Mouse (Mus musculus): ENCODE data around the gene Vmn1r128. TPM values are rescaled to one million over a fixed set of nuclear protein-coding genes. Genes with fewer than 3 reads are reported as not detected.
"Not testable (repeated sequence)": the region's sequence is repeated elsewhere in the genome, so short reads cannot be mapped to it uniquely, and the experiment has no call there.

The Vmn1r128 gene
- polyA plus RNA-seq (2012; rRNA removed), result not detected in 2 replicates

GRCm38 (mm10) chr7:21349073-21349472, at the start of gene Vmn1r128:
Gene Vmn1r128 (plus strand): TSS chr7:21349373.
- DNase-seq; H3K27ac ChIP-seq (ENCODE audit: insufficient read depth, low read length); H3K4me3 ChIP-seq (replicated peaks; ENCODE audit: insufficient read depth, low read depth, low read length); H3K4me1 ChIP-seq (ENCODE audit: control insufficient read depth, insufficient read depth, low read length); H3K27me3 ChIP-seq (ENCODE audit: control insufficient read depth, insufficient read depth, low read length): not testable (repeated sequence)
- WGBS, result 64% methylated on average over 1 of the region's 1 CpGs

DNA sequence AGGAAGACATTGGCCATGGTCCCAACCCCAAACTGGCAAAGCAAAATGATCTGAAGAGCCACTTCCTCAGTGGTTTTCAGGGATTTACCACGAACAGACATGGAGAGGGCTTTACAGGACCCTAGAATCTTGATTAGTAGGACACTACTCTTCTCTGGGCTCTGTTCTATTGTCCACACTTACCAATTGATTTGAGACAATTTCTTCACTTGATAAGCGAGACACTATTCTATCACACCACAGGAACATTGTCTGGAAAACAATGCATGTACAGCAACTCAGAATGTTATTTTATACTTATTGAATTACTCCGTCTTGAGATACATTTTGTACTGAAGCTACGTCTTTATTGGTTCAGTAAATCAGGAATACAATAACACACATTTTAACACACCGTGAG, 47.8 kb upstream of the Vmn1r128 start, which contains the start of gene Vmn1r126:
Gene Vmn1r126, minus strand, starts transcription at position 101 of the 400 bp plus-strand sequence.
- not testable (repeated sequence) for H3K27me3 ChIP-seq (ENCODE audit: control insufficient read depth, insufficient read depth, low read length); H3K4me1 ChIP-seq (ENCODE audit: control insufficient read depth, insufficient read depth, low read length); DNase-seq; H3K27ac ChIP-seq (ENCODE audit: insufficient read depth, low read length); H3K4me3 ChIP-seq (replicated peaks; ENCODE audit: insufficient read depth, low read depth, low read length)
- no CpG with 5 or more reads among the region's 5 CpGs for WGBS

DNA sequence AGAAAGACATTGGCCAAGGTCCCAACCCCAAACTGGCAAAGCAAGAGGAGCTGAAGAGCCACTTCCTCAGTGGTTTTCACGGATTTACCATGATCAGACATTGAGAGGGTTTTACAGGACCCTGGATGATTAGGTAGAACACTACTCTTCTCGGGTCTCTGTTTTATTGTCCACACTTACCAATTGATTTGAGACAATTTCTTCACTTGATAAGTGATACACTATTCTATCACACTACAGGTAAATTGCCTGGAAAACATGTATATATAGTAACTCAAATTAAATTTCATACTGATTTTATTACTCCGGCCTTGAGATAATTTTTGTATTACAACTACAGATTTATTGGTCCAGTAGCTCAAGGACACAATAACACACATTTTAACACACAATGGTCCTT, 29.4 kb upstream of the Vmn1r128 start, which contains the start of gene Vmn1r127:
Gene Vmn1r127, minus strand, starts transcription at position 101 of the 400 bp plus-strand sequence.
- not testable (repeated sequence) for H3K27me3 ChIP-seq (ENCODE audit: control insufficient read depth, insufficient read depth, low read length); DNase-seq; H3K27ac ChIP-seq (ENCODE audit: insufficient read depth, low read length); H3K4me1 ChIP-seq (ENCODE audit: control insufficient read depth, insufficient read depth, low read length); H3K4me3 ChIP-seq (replicated peaks; ENCODE audit: insufficient read depth, low read depth, low read length)
- WGBS, result no CpG with 5 or more reads among the region's 3 CpGs

GRCm38 (mm10) chr7:21361191-21361590, 12.0 kb downstream of the Vmn1r128 start, which contains the start of gene Vmn1r129:
Gene Vmn1r129 (minus strand): TSS chr7:21361291.
- not testable (repeated sequence) for H3K4me1 ChIP-seq (ENCODE audit: control insufficient read depth, insufficient read depth, low read length); H3K27me3 ChIP-seq (ENCODE audit: control insufficient read depth, insufficient read depth, low read length); H3K27ac ChIP-seq (ENCODE audit: insufficient read depth, low read length); DNase-seq; H3K4me3 ChIP-seq (replicated peaks; ENCODE audit: insufficient read depth, low read depth, low read length)
- WGBS, result no CpG with 5 or more reads among the region's 1 CpGs

Other genes with a start within 250 kb of the Vmn1r128 start
- gene Vmn1r122, start 215.2 kb upstream of the Vmn1r128 start, polyA plus RNA-seq (2012; rRNA removed), result not detected in 2 replicates
- gene Vmn1r123, start 187.2 kb upstream of the Vmn1r128 start, polyA plus RNA-seq (2012; rRNA removed), result not detected in 2 replicates
- not detected in 2 replicates for gene Gm5157, start 158.9 kb upstream of the Vmn1r128 start, polyA plus RNA-seq (2012; rRNA removed)
- gene Vmn1r124, start 88.8 kb upstream of the Vmn1r128 start, polyA plus RNA-seq (2012; rRNA removed), result not detected in 2 replicates
- gene Vmn1r125, start 77.2 kb upstream of the Vmn1r128 start, polyA plus RNA-seq (2012; rRNA removed), result not detected in 2 replicates
- not detected in 2 replicates for gene Vmn1r126, start 47.9 kb upstream of the Vmn1r128 start, polyA plus RNA-seq (2012; rRNA removed)
- gene Vmn1r127, start 29.5 kb upstream of the Vmn1r128 start, polyA plus RNA-seq (2012; rRNA removed), result not detected in 2 replicates
- gene Vmn1r129, start 11.9 kb downstream of the Vmn1r128 start, polyA plus RNA-seq (2012; rRNA removed), result not detected in 2 replicates
- not detected in 2 replicates for gene Gm6882, start 83.4 kb downstream of the Vmn1r128 start, polyA plus RNA-seq (2012; rRNA removed)
- not detected in 2 replicates for gene Vmn1r130, start 162.4 kb downstream of the Vmn1r128 start, polyA plus RNA-seq (2012; rRNA removed)
- not detected in 2 replicates for gene Vmn1r131, start 196.7 kb downstream of the Vmn1r128 start, polyA plus RNA-seq (2012; rRNA removed)